Mouse (Mus musculus): ENCODE data around the gene Upk3bl. TPM values are rescaled to one million over a fixed set of nuclear protein-coding genes. Genes with fewer than 3 reads are reported as not detected.
"Not testable (repeated sequence)": the region's sequence is repeated elsewhere in the genome, so short reads cannot be mapped to it uniquely, and the experiment has no call there.

Gene Upk3bl
- total RNA-seq, 2 experiments from 2014 or later, result 0.52 TPM; not detected in 1

DNA sequence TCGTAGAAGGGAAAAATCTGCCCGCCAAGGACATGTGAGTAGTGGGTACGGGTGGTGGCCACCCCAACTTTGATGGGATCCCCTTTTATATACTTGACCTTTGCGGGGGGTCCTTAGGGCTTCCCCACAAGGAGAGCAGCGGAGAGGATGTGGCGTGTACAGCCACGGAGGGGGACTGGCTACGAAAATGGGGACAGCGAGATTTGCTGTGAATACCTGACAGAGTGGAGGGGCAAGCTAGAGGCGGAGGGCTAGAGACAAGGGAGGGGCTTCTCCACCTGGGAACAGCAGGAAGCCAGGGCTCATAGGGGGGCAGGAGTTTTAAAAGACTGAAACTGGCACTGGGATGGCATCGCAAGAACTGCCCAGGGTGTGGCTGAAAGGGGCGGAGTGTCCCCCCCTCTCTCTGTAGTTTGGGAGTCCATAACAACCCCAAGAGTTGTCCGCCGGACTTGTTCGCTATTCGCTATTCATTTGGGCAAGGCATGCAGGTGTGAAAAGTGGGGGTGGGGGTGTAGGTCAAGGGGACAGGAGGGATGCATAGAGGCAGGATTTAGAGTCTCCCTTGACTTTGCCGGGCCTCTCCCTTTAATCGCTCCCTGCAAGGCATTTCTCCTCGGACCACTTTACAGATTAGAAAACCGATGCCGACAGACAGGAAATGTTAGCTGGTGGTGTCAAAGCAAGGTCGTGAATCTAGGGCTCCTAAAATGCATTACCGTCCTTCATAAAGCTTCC lies 30.0 kb downstream of the Upk3bl start:
- DNase-seq (ENCODE audit: low spot score in 2 of 2), result no peak

DNA sequence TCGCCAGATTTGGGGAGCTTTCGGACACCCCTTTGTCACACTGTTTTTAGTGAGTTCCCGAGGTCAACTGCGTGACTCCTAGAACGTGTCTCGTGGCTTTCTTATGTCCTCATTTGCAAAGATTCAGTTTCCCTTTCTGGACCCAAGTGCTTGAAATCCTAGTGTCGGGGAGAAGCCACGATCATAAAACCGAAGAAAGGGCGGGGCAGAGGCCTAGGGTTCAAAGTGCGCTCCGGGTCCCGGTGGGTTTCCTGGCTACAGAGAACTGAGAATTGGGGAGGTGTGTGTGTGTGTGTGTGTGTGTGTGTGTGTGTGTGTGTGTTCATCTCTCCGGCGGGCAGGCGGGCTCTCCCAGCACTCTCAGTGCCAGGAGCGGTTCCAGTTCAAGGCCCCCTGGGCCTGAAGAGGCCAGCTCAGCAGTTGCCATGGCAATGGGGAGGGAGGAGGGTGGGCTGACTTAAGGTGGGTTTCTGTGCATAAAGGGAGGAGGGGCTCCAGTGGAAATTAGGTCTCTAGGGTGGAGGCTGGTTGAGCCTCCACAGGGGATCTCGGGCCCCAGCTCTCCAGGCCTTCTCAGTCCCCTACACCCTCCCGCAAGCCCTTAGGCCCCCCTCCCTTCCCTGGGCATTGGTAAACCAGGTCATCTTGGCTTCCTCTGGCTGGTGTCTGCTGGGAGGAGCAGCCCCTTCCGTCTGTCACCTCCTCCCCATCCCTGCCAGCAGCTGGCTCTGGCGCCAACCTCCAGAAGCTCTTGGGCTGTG lies 30.8 kb downstream of the Upk3bl start:
- DNase-seq (ENCODE audit: low spot score in 2 of 2), result no peak

DNA sequence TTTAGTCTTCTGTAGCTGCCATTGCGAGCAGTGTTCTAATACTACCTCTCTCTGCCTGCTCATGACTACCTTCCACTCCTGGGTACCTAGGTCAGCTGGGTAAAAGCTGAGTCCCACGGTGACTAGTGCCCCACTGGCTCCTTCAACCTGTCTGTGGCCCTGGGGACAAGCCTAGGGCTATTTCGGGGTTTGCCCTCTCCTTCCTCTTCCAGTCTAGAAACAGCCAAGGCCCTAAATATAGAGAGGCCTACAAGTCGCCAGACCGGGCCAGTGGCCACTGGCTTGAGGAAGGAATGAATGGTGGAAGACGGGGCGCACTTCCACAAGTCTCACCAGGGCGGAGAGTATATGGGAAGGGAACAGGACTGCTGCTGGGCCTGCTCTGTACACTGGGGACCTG lies 32.0 kb downstream of the Upk3bl start:
- no peak for DNase-seq (ENCODE audit: low spot score in 2 of 2)

DNA sequence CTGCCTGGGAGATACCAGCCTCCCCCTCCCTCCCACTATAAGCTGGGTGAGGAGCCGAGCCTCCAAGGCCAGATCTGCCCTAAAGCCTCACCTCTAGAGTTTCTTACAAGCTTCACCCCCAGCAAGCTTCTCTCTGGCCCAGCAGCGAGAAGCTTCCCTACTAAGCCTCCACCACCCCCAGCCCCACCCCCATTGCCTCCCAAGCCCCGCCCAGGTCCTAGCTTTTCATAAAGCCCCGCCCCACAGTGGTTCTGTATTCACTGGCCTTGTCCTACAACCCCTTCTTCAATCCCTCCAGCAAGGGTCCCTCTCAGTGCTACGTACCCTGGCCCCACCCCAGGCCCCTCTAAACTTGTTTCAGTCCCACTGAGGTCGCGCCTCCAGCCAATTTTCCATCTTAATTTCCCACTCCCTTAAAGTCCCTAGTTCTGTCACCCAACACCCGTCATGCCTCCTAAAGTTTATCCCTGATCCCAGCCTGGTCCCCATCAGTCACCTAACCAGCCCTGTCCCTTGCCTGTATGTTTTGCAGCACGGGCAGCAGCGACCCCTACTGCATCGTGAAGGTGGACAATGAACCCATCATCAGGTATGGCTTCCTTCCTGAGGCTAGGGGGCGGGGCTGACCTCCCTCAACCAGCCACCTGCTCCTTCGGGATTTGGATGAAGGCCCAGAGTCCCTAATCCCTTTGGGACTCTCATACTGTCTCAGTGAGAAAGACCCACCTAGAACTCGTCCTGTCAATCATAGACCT lies 34.7 kb downstream of the Upk3bl start:
- no peak for DNase-seq (ENCODE audit: low spot score in 2 of 2)

DNA sequence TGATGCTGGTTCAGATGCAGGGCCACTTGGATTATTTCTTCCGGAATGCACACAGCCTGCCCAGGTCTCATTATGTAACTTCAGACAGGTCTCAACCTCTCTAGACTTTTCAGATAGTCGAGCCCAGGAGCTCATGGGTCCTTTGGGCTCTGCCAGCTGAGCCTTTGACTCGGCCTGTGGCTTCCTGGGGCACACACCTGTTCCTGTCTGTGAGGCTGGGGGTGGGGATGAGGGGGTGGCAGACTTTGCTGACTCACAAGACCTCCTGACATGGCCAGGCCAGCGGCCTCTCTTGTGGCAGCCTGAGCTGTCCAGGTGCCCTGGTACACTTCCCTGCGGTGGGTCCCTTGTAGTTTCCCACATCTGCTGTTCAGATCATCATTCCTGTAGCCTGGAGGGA lies 37.6 kb downstream of the Upk3bl start:
- DNase-seq (ENCODE audit: low spot score in 2 of 2), result no peak

DNA sequence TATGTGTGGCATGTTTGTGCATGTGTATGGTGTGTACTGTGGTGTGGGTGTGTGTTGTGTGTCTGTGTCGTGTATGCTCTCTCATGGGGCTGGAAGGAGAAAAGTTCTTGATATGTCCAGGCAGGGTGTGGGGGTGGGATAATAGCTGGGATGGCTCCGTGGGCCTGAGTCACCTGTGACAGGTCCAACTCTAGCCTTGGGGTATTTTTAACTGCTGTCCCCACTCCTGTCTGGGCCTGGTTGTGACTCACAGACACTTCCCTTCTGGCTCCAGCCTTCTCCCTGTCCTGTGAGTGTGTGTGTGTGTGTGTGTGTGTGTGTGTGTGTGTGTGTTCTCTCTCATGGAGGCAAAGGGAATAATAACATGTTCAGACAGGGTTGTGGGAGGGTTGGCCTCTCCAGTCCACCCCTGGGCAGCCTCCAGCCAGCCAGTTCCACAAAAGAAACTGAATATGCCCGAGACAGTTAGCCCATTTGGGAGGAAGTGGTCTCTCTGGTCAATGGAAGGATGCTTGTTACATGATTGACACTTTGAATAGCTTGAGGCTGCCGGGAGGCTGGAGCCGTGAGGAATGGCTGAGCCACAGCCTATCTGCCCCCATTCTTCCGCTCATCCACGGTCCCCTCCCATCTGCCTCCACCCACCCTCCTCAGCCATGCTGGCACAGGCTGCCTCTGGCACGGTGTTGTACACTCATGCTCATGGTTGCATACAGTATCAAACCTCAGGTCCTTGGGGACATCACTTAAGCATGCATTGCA lies 40.1 kb downstream of the Upk3bl start:
- peak; percentile 28 to 47 for DNase-seq (ENCODE audit: low spot score in 2 of 2)

DNA sequence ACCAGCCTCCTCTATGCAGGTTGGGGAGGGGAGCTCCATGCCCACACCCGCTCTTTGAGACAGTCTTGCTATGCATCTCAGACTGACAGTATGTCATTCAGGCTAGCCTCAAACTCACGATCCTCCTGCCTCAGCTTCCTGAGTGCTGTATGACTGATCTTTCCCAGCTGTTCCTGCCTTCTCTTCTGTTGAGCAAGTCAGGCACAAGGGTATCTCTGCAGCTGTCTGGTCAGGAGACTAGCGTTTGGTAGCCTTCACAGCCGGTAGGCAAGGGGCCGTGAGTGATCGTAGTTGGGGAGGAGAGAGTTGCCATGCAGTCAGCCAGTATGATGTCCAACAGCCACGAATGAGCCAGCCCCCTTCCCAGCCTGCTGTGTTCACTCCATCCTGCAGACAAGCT lies 40.8 kb downstream of the Upk3bl start:
- DNase-seq (ENCODE audit: low spot score in 2 of 2), result no peak

DNA sequence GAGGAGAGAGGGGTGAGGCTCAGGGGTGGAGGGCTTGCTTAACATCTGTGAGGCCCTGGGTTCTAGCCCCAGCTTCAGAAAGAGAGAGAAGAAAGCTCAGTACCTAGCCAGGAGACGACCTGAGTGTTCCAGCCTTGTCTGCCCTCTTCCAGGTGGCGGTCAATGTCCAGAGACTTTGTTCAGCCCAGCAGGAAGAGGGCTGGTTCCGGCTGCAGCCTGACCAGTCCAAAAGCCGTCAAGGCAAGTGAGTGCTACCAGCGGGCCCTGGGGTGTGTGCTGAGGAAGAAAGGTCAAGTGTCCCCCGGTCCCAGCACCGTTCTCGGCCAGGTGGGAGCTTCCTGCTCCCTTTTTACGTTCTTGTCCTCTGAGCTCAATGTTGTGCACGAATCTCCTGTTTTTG lies 44.2 kb downstream of the Upk3bl start:
- no peak for DNase-seq (ENCODE audit: low spot score in 2 of 2)

DNA sequence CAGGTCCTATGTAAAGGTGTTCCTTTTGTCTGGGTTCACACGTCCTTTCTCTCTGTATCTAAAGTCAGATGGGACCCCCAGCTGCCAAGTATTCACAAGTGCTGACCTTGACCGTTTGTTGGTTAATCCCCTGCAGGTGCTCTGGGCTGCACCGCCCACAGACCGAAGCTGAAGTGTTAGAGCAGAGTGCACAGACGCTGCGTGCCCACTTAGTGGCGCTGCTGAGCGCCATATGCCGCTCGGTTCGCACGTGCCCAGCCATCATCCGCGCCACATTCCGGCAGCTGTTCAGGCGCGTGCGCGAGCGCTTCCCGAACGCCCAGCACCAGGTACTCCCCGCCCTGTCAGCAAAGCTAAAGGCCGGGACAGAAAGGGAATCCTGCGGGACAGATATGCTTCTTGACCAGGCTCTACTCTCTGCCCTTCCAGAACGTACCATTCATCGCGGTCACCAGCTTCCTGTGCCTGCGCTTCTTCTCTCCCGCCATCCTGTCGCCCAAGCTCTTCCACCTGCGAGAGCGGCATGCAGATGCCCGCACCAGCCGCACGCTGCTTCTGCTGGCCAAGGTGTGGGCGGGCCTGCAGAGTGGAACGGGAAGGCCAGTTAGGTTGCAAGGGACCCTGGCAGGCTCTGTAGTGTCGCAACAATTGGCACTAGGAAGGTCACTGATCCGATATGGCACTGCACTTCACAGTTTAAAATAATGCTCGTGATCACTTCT lies 48.0 kb downstream of the Upk3bl start:
- peak; percentile 53 to 77 for DNase-seq (ENCODE audit: low spot score in 2 of 2)

DNA sequence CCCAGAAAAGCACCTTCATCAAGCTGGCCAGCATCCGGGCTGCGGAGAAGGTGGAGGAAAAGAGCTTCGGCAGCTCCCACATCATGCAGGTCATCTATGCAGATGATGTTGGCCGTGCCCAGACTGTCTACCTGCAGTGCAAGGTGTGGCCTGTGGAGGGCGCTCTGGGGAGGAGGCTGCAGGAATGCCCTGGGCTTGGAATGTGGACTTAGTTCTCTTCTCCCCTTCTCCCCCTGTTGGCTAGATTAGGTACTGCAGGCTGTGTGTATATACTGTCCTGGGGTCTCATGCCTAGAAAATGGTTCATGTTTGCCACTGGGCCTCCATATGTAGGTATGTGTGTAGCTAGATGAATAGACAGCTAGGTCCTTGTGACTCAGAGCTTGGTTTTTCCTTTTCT lies 50.2 kb downstream of the Upk3bl start:
- DNase-seq (ENCODE audit: low spot score in 2 of 2), result no peak

DNA sequence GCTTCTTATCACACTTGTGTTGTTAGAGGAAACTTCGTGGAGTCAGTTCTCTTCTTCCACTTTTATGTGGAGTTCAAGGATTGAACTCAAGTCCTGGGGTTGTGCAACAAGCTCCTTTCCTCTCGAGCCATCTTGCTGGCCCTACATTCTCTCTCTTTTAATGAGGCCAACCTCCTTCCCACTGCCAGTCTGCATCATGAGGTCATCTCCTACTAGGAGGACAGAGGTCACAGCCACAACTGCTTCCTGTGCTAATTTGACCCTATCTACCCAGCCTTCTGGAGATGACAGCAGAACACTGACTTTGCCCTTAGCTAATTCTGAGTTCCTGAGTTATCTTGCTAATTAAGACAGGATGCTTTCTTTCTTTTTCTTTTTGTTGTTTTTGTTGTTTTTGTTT lies 54.2 kb downstream of the Upk3bl start:
- DNase-seq (ENCODE audit: low spot score in 2 of 2), result no peak

DNA sequence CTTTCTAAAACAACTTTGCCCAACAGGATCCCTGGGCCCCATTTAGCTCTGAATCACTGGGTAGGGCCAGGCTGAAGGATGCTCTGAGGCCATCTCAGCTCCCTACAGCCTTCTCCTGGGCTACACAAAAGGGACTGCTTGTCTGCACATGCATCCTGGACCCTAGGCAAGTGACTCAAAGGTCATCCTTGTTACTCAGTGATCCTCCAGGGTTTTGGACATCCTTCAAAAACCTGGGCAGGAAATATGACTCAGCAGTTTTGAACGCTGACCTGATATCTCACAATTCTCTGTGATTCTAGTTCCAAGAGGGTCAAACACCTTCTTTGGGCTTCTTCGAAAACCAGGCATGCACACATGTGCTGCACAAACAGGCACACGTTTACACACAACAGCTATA lies 54.8 kb downstream of the Upk3bl start:
- DNase-seq (ENCODE audit: low spot score in 2 of 2), result no peak

DNA sequence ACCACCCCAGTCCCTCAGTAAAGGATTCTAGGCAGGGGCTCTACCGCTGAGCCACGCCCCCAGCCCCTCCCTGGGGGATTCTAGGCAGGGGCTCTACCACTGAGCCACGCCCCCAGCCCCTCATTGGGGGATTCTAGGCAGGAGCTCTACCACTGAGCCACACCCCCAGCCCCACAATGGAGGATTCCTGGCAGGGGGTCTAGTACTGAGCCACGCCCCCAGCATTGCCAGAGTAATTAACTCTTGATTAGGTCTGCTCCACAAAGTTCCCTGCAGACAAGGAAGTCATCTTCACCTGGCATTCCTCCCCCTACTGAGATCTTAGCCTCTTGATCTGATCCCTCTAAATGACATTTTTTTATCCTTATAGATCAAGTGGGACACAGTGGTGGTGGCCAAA lies 59.3 kb downstream of the Upk3bl start:
- DNase-seq (ENCODE audit: low spot score in 2 of 2), result not testable (repeated sequence)

Small RNAs within 50 kb of the gene (microRNA-seq; reads per million reads assigned to microRNA genes)
- 0 to 2.3 reads per million in 2 experiments for gene Mir7035

Other genes starting within 250 kb of the Upk3bl start
- gene Srrm3, start 247.6 kb upstream of the Upk3bl start, total RNA-seq (2021), result 10 to 100 TPM; 75.2 to 77.7 TPM
- gene Hspb1, start 166.6 kb upstream of the Upk3bl start, total RNA-seq (2021), result 10 to 100 TPM; 16.7 to 22.4 TPM
- 1,000 to 10,000 TPM; 1,236 to 1,273 TPM for gene Ywhag, start 119.9 kb upstream of the Upk3bl start, total RNA-seq (2021)
- gene Ssc4d, start 80.0 kb upstream of the Upk3bl start, total RNA-seq (2021), result 1 to 10 TPM; 1.1 to 1.4 TPM
- not detected for gene Zp3, start 74.4 kb upstream of the Upk3bl start, total RNA-seq (2021)
- 1 to 10 TPM; 8.8 to 9.2 TPM for gene Dtx2, start 59.7 kb upstream of the Upk3bl start, total RNA-seq (2021)
- not detected for gene Upk3b, start 16.0 kb upstream of the Upk3bl start, total RNA-seq (2021)
- 1 to 10 TPM; 3.3 to 3.8 TPM for gene Rasa4, start 29.4 kb downstream of the Upk3bl start, total RNA-seq (2021)
- 10 to 100 TPM; 77.4 to 79.3 TPM for gene Polr2j, start 62.1 kb downstream of the Upk3bl start, total RNA-seq (2021)
- gene Lrwd1, start 81.6 kb downstream of the Upk3bl start, total RNA-seq (2021), result 10 to 100 TPM; 14.6 to 14.9 TPM
- gene Alkbh4, start 81.7 kb downstream of the Upk3bl start, total RNA-seq (2021), result 10 to 100 TPM; 11.0 to 11.4 TPM
- gene Orai2, start 116.2 kb downstream of the Upk3bl start, total RNA-seq (2021), result 100 to 1,000 TPM; 121 to 132 TPM
- 10 to 100 TPM; 38.4 to 45.9 TPM for gene Prkrip1, start 144.5 kb downstream of the Upk3bl start, total RNA-seq (2021)
- gene Sh2b2, start 192.1 kb downstream of the Upk3bl start, total RNA-seq (2021), result 1 to 10 TPM; 6.5 to 7.7 TPM